Mouse (Mus musculus) testis, adult 2 months (tissue): Measurements from ENCODE around the gene Olfr1281. TPM values are rescaled to one million over a fixed set of nuclear protein-coding genes. Genes with fewer than 3 reads are reported as not detected.

Experiments used
- H3K27ac ChIP-seq: fragments of 200-500 bp; 2 replicates; pipeline ENCODE4 v1.5.1; 2012; ENCODE audit warnings: low read depth, low read length; ENCODE audit not compliant: control insufficient read depth, insufficient read depth
- H3K27me3 ChIP-seq: fragments of 200-500 bp; 2 replicates; pipeline ENCODE4 v1.6.1; 2012; ENCODE audit warnings: mild to moderate bottlenecking, low read length, moderate library complexity; ENCODE audit not compliant: control insufficient read depth, insufficient read depth
- H3K36me3 ChIP-seq: fragments of 200-500 bp; 2 replicates; pipeline ENCODE4 v1.6.1; 2012; ENCODE audit warnings: mild to moderate bottlenecking, low read length; ENCODE audit not compliant: control insufficient read depth, insufficient read depth
- H3K4me1 ChIP-seq: fragments of 200-500 bp; 2 replicates; pipeline ENCODE4 v1.6.1; 2012; ENCODE audit warnings: low read length; ENCODE audit not compliant: control insufficient read depth, insufficient read depth
- H3K4me3 ChIP-seq: fragments of 200-500 bp; 2 replicates; pipeline ENCODE4 v1.5.1; 2012; ENCODE audit warnings: low read depth, mild to moderate bottlenecking, low read length, moderate library complexity, mixed read lengths; ENCODE audit not compliant: control insufficient read depth
- CTCF ChIP-seq: fragments of 200-500 bp; IDR thresholded peaks from 2 replicates; pipeline ENCODE4 v1.5.1; 2012; ENCODE audit warnings: low read depth, mild to moderate bottlenecking, inconsistent platforms, low read length, moderate library complexity; ENCODE audit not compliant: control insufficient read depth, insufficient read depth, insufficient replicate concordance
- POLR2A ChIP-seq: fragments of 200-500 bp; IDR thresholded peaks from 2 replicates; pipeline ENCODE4 v1.6.1; 2012; ENCODE audit warnings: low read depth, mild to moderate bottlenecking, inconsistent platforms, low read length, moderate library complexity; ENCODE audit not compliant: control insufficient read depth
- polyA plus RNA-seq: library from polyadenylated mRNA; depleted of rRNA; stranded (reverse); fragments of >200 nt; gene quantifications from 2 replicates; pipeline ENCODE4 v1.2.3, GENCODE M21; 2012; rRNA removed

The Olfr1281 gene
- polyA plus RNA-seq, 1 experiment, result 0.06 TPM

- no peaks in the 10 kb centered on the region for H3K36me3 ChIP-seq
- H3K27me3 ChIP-seq, result no peaks in the 10 kb centered on the region
- TF ChIP-seq CTCF, result no peak
- no peak for TF ChIP-seq POLR2A
- H3K27ac ChIP-seq, result no peak within 1 kb of the TSS
- no peak within 1 kb of the TSS for H3K4me3 ChIP-seq
- H3K4me1 ChIP-seq, result no peaks in the 10 kb centered on the region
Measured at GRCm38 (mm10) chr2:111375222-111375621, 48.9 kb downstream of the Olfr1281 start, which contains the start of gene Olfr1284. Gene Olfr1284 (plus strand): TSS chr2:111375522.

Other genes starting within 250 kb of the Olfr1281 start
- gene Gm13941, start 220.5 kb upstream of the Olfr1281 start, polyA plus RNA-seq, result 5.6 and 8.2 TPM in 2 replicates
- gene Gm15130, start 173.6 kb upstream of the Olfr1281 start, polyA plus RNA-seq, result 3.9 and 5.1 TPM in 2 replicates
- gene 4930430A15Rik, start 96.9 kb upstream of the Olfr1281 start, polyA plus RNA-seq, result 10.1 and 17.1 TPM in 2 replicates
- 0.23 TPM in 1 of 2 replicates, not detected in the other for gene Olfr1275, start 91.2 kb upstream of the Olfr1281 start, polyA plus RNA-seq
- not detected in 2 replicates for gene Olfr1276, start 72.0 kb upstream of the Olfr1281 start, polyA plus RNA-seq
- gene Olfr1277, start 52.4 kb upstream of the Olfr1281 start, polyA plus RNA-seq, result 0.04 TPM in 1 of 2 replicates, not detected in the other
- not detected in 2 replicates for gene Olfr1278, start 36.4 kb upstream of the Olfr1281 start, polyA plus RNA-seq
- gene Olfr1279, start 25.9 kb upstream of the Olfr1281 start, polyA plus RNA-seq, result 0.16 and 0.20 TPM in 2 replicates
- 1.0 and 1.2 TPM in 2 replicates for gene Olfr1280, start 12.5 kb upstream of the Olfr1281 start, polyA plus RNA-seq
- not detected in 2 replicates for gene Olfr1282, start 9.6 kb downstream of the Olfr1281 start, polyA plus RNA-seq
- gene Olfr1283, start 40.3 kb downstream of the Olfr1281 start, polyA plus RNA-seq, result not detected in 2 replicates
- gene Olfr1284, start 49.0 kb downstream of the Olfr1281 start, polyA plus RNA-seq, result not detected in 2 replicates
- not detected in 2 replicates for gene Olfr1286, start 96.6 kb downstream of the Olfr1281 start, polyA plus RNA-seq
- gene Olfr1287, start 122.6 kb downstream of the Olfr1281 start, polyA plus RNA-seq, result not detected in 2 replicates
- gene Olfr1288, start 147.6 kb downstream of the Olfr1281 start, polyA plus RNA-seq, result not detected in 2 replicates
- 0.07 TPM in 1 of 2 replicates, not detected in the other for gene Olfr1289, start 154.3 kb downstream of the Olfr1281 start, polyA plus RNA-seq
- not detected in 2 replicates for gene Olfr1290, start 167.3 kb downstream of the Olfr1281 start, polyA plus RNA-seq
- not detected in 2 replicates for gene Olfr1291-ps1, start 170.7 kb downstream of the Olfr1281 start, polyA plus RNA-seq
- not detected in 2 replicates for gene Olfr1293-ps, start 198.7 kb downstream of the Olfr1281 start, polyA plus RNA-seq
- gene Olfr1294, start 213.8 kb downstream of the Olfr1281 start, polyA plus RNA-seq, result not detected in 2 replicates
- not detected in 2 replicates for gene Olfr1295, start 243.2 kb downstream of the Olfr1281 start, polyA plus RNA-seq